Mouse (Mus musculus) lung, postnatal 4 days (tissue): Measurements from ENCODE around the gene Tmem256.
A peak's percentile ranks its signal among the peaks of the same experiment; 100 is the strongest.

Experiments
- DNase-seq, 2 experiments: peaks; one replicate each; pipeline ENCODE4 v3.0.0; 2021

The Tmem256 gene

GRCm38 (mm10) chr11:69816520-69816919 is 21.8 kb upstream of the Tmem256 start:
- no peak for DNase-seq

DNA sequence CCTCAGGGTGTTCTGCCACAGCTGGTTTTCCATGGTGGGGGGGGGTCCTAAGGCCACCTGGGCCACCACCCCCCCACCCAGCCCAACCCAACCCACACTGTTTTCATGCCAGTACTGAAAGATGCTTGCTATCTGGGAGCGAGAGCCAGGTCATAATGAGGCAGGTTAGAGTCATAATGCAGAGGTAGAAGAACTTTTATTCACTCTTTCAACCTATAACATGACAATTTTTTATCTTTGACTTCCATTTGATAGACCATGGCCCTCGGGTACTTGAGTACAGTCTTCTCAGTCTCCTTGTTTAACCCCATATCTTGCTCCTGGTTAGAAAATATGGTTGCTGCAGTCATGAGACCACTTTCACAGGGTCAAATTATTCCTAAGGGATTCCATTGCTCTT is 19.9 kb upstream of the Tmem256 start, which contains the start of gene Spem2:
Spem2 (minus strand) TSS at position 101 of the 400 bp plus-strand sequence.
- DNase-seq = no peak

DNA sequence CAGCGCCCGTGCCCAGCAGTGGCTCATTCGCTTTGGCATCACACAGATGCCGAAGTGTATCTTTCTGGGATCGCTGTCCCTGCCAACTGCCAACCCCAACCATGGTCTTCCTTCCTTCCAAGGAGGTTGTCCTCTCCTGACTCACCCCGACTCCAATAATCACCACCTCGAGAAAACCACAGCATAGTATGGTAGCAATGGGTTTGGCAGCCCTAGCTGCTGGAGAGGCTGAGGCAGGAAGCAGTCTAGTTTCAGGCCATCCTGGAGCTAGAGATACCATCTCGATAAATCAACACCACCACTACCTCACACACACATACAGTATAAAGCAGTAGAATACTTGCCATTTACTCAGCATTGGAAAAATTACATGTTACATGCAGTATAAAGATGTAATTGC is 19.4 kb upstream of the Tmem256 start:
- no peak for DNase-seq

DNA sequence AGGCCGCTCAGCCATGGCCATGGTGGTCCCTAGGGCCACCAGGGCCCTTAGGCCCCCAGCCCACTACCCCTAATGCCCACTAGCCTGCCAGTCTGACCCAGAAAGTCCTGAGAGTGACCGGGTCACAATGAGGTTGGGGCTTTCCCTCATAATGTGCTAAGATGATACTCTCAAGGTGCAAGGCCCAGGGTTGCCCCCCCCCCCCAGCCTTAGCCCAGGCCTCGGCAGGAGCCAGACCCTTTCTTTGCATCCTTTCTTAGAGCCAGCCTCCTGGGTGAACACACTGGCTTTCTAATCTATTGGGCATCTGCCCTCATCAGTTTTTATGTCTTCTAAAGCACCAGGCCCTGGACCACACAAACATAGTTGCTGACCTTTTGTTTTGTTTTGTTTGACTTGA is 16.2 kb upstream of the Tmem256 start, which contains the start of gene Spem1:
Spem1 (minus strand) TSS at position 101 of the 400 bp plus-strand sequence.
- DNase-seq = no peak

- DNase-seq = no peak
These were observed 14.9 kb upstream of the Tmem256 start for GRCm38 (mm10) chr11:69823456-69823855.

DNA sequence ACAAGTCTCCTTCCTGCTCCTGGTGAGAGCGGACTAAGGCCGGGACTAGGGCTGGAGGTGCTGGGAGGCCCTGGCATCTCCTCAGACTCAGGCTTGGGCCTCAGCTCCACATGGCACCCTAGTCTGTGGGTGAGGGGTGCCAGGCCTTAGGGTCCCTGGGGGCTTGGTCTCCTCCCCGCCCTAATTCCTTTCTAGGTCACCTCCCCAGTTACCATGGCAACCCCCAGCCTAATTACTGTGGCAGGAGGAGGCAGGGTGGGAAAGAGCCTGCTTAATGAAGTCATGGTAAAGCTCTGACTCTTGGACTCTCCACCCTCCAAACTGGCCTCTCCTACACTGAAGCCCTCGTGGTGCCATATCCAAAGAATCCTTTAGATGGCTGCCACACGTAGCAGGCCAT is 9.5 kb upstream of the Tmem256 start:
- no peak for DNase-seq

DNA sequence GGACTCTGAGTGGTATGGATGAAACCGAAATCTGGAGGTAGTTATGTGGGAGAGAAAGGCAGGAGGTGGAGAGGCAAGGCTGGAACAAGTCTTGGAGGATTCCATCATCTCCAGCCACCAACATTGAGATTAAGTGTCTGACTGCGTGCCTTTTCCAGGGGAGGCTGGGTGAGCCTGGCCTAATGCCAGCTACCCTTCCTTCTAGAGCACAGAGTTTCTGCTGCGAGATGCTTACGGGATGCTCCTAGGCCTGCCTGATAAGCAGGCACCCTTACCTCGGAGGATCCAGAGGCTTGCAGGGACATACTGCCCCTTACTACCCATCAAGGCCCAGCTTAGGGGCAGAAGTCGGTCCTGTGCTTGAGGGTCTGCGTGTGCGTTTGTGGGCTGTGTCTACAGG is 4.8 kb upstream of the Tmem256 start:
- no peak for DNase-seq

DNA sequence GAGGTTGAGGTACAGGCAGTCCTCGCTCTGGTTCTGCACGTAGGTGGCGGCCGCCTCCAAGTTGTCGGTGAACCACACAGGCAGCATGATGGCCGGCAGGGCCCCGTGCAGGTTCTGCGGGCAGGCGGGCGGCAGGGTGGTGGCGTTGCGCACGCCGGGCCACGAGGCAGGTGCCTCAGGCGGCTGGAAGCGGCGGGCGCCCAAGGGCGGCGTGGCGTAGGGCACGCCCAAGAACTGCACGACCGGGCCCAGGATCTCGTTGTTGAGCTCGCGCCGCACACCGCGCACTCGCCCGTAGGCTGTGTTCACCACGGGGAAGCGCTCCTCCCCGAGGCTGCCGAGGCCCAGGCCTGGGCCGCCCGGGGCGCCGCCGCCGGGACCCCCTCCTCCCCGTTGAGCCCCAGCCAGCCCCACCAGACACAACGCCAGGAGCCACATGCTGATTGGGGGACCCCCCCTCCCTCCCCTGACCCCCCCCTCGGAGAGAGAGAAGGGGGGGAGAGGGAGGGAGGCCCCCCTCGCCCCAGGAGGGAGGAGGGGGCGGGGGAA is 4.2 kb upstream of the Tmem256 start:
- DNase-seq = peak; percentile 54 to 64

DNA sequence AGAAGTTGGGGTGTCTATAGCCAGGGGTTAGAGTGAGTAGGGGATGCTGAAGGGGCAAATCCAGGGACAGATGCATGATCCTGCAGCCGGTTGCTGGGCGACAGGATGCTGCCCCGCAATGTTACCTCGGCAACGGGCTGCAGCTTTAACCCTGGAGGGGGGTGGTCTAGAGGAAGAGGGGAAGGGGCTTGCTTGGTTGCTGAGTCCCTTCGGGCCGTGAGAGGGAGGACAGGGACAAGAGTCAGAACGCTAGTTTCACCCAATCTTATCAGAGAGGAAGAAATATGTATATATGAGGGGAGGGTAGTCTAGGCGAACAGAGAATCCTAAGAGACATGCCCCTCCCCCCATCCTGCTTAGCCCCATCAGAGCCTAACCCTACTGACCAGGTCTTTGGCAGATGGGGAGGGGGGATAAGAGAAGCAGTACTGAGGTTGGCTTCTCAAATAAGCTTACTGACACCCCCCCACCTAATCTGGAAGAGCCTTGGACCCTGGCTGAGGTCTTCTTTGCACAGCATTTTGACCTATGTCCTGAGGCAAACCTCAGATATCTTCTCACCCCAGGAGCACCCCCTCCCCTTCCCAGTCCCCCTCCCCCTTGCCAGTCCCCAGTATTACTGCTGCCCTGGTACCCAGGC is 2.9 kb upstream of the Tmem256 start:
- no peak for DNase-seq

DNA sequence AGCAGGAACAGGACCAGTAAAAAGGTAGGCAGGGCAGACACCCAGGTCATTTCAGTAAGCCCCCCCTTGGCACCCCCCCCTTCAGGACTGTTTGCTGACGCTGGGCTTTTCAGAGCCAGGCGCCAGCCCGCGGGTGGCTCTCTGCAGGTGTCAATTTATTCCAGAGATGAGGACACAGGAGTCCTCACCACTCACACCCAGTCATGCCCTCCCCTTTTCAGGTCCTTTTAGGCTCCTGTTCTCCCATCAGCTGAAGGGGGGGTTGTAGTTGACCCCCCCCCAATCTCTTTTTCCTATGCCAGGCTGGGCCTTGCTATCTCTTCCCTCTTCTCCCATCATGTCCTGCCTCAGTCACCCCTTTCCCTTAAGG is 2.4 kb upstream of the Tmem256 start:
- no peak for DNase-seq

GRCm38 (mm10) chr11:69836703-69837576 is 1.4 kb upstream of the Tmem256 start:
- DNase-seq = peak; percentile 39 to 59

- DNase-seq = no peak
These were observed 736 bp upstream of the Tmem256 start, which contains the start of gene Nlgn2 for GRCm38 (mm10) chr11:69837604-69837951. Gene Nlgn2 (minus strand): TSS chr11:69837784.

DNA sequence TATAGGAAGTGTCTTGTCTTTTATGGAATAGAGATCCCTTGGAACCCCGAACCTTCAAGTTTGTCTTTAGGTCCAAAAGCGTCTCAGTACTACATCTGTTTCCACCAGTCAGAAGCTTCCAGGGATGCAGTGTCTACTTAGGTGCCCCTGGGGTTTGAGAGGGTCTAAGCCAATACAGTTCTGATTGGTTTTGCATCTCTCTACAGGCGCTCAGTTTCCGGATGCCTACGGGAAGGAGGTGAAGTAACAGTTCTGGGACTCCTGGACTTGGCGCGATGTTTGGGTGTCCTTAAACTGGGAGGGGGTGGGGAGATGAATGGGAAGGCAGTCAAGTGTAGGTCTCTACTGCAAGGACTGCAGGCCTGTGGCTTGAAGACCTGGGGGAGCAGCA is 395 bp downstream of the Tmem256 start:
- no peak for DNase-seq

- peak; percentile 94 for DNase-seq
These were observed 7.9 kb downstream of the Tmem256 start, which contains the start of gene Plscr3 for GRCm38 (mm10) chr11:69846198-69846680. Gene Plscr3 (plus strand): TSS chr11:69846376.

GRCm38 (mm10) chr11:69846738-69847688 is 8.7 kb downstream of the Tmem256 start:
- DNase-seq = peak; percentile 52 to 59

- DNase-seq = no peak
These were observed 9.7 kb downstream of the Tmem256 start for GRCm38 (mm10) chr11:69848021-69848420.

DNA sequence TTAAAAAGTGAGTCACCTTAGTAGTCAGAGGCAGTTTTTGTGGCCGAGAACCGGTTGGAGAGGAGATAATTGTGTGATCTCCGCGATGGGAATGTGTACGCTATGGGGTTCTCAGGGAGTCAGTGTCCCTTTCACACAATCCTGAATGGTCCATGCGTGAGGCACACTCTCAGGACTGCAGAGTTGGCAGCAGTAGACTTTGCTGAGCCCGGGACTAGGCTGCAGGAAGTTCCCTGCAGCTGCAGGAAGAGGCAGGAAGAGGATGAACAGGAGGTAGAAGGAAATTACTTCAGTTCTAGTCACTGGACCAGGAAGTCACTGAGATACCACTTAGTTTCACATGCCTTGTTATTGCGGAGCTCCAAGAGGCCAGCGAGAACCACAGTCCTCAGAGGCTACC is 10.8 kb downstream of the Tmem256 start:
- DNase-seq = no peak

- no peak for DNase-seq
These were observed 11.6 kb downstream of the Tmem256 start for GRCm38 (mm10) chr11:69849884-69850283.

DNA sequence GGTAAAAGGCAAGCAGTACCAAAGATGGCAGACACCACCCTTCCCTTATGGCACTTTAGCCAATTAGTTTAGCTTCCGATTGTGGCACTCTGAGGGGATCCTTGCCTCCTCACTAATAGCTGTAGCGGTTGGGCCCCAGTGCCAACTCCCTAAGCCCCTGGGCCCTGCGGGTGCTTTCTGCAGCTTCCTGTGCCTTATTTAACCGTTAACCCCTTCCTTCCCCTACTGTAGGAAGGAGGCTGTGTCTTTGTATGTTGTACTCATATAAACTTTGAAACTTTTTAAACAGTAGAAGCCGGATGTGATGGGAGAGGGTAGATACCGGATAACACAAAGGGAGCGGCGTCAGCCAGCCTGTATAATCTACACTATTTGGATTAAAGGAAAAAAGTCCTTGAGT is 12.4 kb downstream of the Tmem256 start:
- DNase-seq = no peak

GRCm38 (mm10) chr11:69853994-69854393 is 15.7 kb downstream of the Tmem256 start:
- no peak for DNase-seq

DNA sequence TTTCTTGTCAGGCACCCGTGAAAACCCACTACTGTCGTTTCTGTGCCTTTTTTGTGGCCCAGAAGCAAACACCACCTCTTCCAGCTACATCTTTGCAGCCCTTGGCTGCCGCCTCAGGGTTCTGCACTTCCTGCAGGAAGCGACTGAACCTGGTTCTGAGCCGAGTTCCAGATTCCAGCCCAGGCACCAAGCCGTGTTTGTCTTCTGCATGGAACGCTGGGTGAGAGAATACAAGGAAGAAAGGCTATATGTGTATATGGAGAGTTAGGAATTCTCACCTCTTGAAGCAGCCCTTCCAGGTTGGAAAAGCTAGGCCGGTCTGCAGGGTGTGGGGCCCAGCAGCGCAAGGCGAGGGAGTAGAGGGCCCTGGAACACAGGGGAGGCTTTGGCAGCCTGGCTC is 16.4 kb downstream of the Tmem256 start:
- DNase-seq = no peak

DNA sequence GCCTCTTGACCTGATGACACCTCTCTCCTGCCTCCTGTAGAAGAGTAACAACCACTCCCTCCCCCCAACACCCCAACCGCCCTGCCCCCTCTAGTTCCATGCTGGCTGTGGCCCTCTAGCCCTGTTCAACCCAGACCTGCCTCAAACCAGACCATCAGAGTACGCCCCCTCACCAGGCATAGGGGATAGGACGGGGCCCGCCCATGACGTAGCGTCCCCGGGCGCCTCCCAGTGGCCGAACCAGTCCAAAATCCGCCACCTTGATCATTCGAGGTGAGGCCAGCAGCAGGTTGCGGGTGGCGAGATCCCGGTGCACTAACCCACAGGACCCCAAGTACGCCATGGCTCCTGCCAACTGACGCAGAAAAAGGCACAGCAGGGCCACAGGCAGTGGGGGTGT is 17.0 kb downstream of the Tmem256 start:
- DNase-seq = peak in 1 of 2 experiments; percentile 66
